Mouse (Mus musculus): ENCODE results near the gene Zfp697.
"Not testable (repeated sequence)": the region's sequence is repeated elsewhere in the genome, so short reads cannot be mapped to it uniquely, and the experiment has no call there.

Gene Zfp697

DNA sequence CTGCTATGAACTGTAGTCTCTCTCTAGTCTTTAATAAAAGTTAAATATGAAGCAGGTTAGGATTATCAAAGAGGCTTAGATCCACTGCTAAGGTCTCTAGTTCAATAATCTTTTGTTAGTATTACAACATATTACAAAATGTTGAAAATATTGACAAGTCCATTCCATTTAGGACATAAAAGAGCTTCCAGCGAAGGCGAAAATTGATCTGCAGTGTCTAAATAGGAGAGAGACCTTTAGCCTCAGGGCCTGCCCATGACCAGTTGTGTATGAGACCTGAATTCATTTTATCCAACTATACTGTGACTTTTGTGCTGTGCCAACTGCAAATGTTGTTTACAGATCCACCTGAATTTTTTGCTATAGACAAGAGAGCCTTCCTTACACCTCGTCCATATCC, 247.4 kb downstream of the Zfp697 start:
- no peak for DNase-seq (ENCODE audit: low read depth, low spot score)

DNA sequence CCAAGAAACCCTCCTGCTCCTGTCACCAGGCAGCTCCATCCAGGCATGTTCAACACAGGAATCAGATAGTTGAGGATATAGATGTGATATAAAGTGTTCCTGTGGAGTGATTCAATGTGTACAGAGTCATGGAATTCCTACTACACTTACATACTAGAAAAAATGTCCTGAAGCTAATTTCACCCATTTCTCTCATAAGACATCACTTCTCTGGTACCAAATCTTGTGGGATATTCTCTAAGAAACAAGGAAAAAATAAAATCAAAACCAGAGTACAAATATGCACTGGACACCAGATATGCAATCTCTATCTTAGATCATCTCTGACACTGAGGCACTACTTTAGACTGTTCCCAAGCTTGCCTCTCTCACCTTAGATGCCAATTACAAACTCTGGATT, 247.9 kb downstream of the Zfp697 start, which contains the start of gene Hsd3b5:
TSS of gene Hsd3b5 (minus strand) at position 101 of the 400 bp plus-strand sequence.
- no peak for DNase-seq (ENCODE audit: low read depth, low spot score)

DNA sequence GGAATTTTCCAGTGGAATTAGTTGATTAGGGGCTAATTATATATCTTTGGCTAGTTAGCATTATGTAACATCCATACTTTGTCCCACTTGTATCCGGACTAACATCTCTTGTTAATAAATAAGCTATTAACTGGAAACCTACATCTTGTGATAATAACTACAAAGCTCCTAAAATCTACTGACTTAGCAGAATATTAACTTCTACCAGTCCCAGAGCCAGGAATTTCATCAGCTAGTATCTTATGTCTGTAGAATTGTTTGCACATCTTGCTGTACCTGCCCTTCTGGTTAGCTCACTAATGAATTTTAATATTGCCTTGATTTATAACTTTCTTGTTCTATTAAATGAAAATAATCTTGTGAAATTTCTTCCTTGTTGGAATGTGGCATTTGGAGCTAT, 252.9 kb downstream of the Zfp697 start:
- DNase-seq (ENCODE audit: low read depth, low spot score) = no peak

DNA sequence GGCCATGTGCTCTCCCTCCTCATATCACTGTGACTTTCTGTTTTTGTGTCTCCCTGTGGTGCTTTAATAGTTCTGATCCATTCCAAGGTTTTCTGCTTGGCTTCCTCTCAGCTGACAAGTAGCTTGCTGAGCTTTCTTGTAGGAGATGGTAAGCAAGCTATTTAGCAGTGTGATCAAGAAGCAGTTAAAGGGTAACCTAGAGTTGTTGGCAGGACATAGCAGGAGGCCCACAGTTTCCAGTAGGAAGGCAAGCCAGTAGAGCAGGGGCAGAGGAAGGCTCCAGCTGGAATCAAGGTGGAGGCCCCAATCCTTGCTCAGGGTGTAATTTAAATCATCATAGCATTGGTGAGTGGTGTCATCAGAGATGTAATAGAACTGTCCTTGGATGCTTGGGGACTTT, 298.5 kb downstream of the Zfp697 start:
- DNase-seq (ENCODE audit: low read depth, low spot score) = no peak

DNA sequence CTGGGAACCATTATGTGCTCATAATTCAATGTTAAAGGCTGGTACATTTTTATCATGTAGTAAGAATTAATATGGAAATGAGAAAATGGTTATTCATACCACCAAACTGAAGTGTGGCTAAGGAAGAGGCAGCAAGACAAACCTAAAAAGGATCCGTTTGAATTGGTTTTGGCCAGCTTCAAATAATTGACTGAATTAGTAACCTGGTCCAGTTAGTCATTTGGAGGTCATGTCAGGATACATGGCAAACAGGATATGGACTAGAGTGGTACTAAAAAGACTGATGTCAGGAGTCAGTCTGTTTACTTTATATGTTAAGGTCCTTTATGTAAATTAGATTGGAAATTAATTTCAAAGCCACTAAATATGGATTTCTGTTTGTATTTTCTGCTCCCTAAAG, 300.1 kb downstream of the Zfp697 start:
- no peak for DNase-seq (ENCODE audit: low read depth, low spot score)

DNA sequence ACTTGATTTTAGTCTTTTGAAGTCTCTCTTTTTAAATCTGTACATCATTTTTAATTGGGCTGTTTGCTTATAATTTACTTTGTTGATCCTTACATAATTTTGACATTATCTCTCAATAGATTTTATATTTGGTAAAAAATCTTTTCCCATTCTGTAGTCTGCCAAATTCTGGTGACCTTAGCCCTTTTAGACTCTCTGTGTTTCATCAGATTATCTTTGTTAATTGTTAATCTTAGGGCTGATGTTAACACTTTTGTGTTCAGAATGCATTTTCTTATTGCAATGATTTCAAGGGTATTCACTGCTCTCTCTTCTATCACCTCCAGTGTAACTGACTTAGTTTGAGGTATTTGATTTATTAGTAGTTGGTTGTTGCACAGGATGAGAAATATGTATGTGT, 338.5 kb downstream of the Zfp697 start:
- no peak for DNase-seq (ENCODE audit: low read depth, low spot score)

DNA sequence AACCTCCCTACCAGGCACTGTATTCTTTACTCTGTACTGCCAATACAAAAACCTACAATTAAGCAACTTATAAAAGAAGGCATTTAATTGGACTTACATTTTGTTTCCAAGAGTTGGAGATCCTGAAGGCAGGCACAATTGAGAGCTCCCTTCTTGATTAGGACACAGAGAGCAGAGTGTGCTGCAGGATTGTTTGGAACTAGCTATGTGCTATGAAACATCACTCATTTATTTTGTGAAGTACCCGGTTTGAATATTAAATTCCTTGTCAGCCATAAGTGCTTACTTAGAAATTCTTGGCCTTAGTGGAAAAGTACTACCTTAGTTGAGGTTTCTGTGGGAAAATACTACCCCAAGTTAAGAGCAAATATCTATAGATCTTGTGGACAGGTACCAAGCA, 342.1 kb downstream of the Zfp697 start, which contains the start of gene Hsd3b2:
TSS of gene Hsd3b2 (minus strand) at position 168 of the 400 bp plus-strand sequence.
- no peak for DNase-seq (ENCODE audit: low read depth, low spot score)

DNA sequence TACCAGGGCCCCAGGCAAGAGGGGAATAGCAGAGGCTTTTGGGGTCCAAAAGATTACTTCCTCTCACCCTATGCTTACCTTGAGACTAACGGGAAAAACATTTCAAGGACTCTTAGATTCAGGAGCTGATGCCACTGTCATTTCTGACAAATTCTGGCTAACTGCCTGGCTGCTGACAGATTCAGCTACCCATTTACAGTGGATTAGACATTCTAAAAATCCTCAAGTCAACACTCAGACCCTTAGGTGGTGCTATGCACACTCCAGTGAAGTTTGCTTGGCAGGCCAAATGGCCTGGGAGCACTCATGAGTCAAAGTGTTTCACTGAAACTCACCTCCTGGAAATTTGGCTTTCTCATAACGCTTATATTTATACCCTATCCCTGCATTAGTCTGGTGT, 344.0 kb downstream of the Zfp697 start:
- no peak for DNase-seq (ENCODE audit: low read depth, low spot score)

DNA sequence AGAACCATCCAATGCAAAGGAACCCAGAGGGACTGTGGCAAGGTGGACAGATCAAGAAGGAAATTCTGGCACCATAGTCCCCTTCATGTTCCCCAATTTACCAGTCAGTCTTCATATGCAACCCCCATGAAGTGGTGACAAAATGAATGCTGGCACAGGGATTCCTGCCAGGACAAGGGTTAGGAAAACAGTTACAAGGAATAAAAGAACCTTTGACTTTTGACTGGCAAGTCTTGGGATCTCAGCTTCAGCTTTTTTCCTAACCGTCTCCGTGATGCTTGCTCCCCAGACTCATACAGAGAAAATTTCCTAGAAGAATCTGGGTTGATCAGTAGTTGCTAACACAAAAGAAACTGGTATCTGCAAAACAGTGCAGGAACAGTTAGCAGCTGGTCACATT, 351.5 kb downstream of the Zfp697 start:
- no peak for DNase-seq (ENCODE audit: low read depth, low spot score)

DNA sequence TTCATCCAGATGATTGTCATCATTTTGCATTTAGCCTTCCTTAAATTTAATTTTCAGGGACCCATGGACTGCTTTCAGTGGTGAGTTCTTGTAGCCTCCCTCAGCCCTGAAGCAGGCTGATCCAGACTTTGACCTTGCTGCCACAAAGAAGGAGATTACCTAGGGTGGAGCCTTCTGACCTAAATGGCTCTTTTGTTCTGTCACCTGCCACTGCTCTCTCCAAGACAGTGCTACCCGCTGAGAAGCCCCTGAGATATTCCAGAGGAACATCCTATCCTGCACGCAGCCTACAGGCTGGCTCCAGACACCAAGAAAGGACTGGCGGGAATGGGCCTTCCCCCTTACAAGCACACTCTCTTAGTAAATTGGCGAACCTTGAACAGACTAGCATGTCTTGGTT, 352.1 kb downstream of the Zfp697 start:
- DNase-seq (ENCODE audit: low read depth, low spot score) = peak; percentile 93

DNA sequence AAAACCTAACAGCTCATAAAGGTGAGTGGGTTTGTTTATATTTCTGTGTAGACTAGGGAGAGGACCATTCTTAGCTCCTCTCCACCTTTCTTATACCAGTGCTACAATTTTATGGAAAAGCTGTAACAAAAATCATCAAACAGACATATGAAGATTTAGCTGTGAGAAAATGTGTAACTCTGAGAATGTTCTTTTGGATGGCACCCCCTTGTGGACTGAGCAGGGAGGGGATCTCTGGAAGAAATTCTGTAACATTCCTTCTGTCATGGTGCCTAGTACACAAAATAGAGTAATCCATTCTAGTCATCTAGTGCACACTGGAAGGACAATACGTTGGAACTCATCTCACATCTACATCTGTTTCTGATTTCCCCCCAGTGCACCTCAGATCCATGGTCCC, 358.8 kb downstream of the Zfp697 start:
- not testable (repeated sequence) for DNase-seq (ENCODE audit: low read depth, low spot score)

DNA sequence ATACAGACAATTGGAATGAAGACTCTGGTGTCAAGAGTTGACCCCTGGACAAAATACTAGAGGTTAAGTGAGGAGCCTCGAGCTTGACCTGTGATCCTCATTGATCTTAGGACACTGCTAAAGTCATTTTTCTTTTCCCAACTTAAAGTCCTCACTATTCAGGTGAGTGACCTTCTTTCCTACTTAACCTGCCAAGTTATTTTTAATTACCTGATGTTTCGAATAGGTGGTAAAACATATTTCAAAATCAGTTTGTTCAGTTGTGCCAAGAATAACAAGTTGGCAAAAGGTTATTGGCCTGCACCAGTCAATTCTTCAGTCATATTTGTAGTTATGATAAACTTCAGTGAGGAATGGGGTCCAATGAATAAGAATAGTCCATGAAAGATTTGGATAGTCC, 369.9 kb downstream of the Zfp697 start:
- DNase-seq (ENCODE audit: low read depth, low spot score) = no peak

DNA sequence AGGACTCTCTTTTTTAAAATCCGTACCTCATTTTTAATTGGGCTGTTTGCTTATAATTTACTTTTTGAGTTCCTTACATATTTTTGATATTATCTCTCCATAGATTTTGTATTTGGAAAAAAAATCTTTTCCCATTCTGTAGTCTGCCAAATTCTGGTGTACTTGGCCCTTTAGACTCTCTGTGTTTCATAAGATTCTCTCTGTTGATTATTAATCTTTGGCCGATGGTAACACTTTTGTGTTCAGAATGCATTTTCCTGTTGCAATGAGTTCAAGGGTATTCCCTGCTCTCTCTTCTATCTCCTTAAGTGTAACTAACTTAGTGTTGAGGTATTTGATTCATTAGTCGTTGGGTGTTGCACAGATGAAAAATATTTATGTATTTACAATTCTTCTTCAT, 374.6 kb downstream of the Zfp697 start:
- no peak for DNase-seq (ENCODE audit: low read depth, low spot score)

DNA sequence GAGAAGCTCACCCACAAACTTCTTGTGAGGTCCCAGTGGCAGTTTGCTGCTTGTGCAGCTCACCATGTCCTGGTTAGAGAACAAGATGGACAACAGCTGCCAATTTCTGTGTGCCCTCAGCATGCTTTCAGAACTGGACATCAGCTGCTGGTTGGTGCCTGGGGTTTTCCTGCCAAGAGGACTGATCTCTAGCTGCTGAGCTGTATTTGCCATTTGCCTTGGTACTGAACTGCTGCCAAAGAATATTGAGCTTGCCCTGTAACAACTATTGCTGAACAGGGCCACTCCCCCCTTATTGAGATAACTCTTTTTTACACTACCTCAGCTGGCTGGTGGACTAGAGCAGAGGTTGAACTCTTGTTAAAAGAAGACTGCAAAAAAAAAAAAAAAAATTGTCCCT, 381.9 kb downstream of the Zfp697 start:
- no peak for DNase-seq (ENCODE audit: low read depth, low spot score)

DNA sequence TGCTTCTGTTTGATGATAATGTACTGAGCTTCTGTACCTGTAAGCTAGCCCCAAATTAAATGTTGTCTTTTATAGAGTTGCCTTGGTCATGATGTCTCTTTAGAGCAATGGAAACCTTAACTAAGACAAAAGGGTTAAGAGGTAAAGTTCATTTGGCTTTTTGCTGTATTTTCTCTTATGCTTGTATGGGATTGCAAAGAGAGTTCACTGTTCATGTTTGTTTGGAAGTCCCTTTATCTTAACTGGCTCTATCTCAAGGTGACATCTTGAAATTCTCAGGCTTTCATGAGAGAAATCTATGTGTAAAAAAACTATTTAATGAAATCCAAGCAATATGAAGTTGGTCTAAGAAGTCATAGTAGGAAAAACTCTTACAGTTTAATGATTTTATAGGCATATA, 398.7 kb downstream of the Zfp697 start:
- no peak for DNase-seq (ENCODE audit: low read depth, low spot score)

DNA sequence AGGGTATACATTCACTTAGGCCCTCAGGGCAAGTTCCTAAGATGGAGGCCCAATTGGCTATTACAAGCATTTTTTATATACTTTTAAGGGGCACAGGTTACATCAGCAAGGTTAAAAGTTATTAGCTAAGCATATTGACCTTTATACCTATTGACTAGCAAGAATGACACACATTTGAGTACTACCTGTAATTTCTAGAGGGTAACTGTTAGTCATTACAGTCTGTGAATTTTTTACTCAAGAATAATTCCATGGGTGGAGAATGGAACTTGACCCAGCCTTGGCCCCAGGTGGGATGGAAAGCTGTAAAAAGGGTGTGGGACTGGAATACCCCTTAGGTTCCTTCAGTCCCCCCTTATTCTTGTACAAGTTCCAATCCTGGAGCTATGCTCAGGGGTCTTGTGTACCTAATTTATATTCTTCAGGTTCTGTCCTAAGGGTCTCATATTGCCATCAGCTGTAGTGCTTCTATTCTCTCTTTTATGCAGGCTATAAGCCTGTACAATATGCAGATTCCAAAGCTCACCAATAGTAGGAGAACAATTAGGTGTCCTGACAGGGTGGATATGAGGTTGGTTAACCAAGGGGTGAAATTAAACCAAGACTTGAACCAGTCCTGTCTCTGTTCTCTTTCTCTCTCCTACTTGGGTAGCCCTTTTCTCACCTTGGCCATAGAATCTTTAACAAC, 400.1 kb downstream of the Zfp697 start:
- DNase-seq (ENCODE audit: low read depth, low spot score) = no peak

DNA sequence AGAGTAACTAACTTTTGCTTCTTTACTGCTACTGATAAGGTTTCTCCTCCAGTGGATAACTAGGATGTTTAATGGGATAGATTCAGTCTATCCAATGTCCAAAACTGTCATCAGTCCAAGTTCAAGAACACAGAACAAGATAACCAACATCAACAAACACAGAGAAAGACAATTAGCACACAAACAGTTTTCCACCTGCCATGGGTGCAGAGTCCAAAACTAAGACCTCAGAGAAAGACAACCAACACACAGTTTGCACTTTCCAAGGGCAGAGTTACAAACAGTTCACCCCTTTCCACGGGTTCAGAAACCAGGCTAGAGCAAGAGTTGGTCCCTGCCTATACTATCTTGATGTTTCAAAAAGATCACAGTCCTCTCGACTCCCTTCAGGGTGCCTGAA, 404.3 kb downstream of the Zfp697 start:
- DNase-seq (ENCODE audit: low read depth, low spot score) = no peak
